Mouse (Mus musculus) left cerebral cortex, postnatal 36 days (tissue): ENCODE results near the gene Egfl7. TPM values are rescaled to one million over a fixed set of nuclear protein-coding genes. Genes with fewer than 3 reads are reported as not detected.

Experiments
- DNase-seq, 2 experiments: peaks; one replicate each; pipeline ENCODE4 v3.0.0; 2021 to 2022; ENCODE audit warnings: low spot score in 2 of 2, mixed read lengths in 1 of 2
- intact Hi-C: fragments of 180-260 bp; cut with DNase I; formaldehyde crosslinking; loops from one replicate; pipeline ENCODE4 v1.15.1; 2025
- total RNA-seq, 2 experiments: library from RNA; stranded (reverse); gene quantifications; 2 replicates each; pipeline ENCODE4 v1.2.3; 2021

The Egfl7 gene
- total RNA-seq, 2 experiments from 2014 or later, result 61.6 to 85.2 TPM

- intact Hi-C loops, result no loop called here
- no peak for DNase-seq
Observed at GRCm38 (mm10) chr2:26589284-26589683, 9.5 kb downstream of the Egfl7 start.

- no peak for DNase-seq
- intact Hi-C loops, result no loop called here
Observed at GRCm38 (mm10) chr2:26590282-26590681, 10.5 kb downstream of the Egfl7 start.

- intact Hi-C loops, result no loop called here
- DNase-seq, result no peak
Observed at GRCm38 (mm10) chr2:26590962-26591361, 11.1 kb downstream of the Egfl7 start.

- DNase-seq, result no peak
- intact Hi-C loops, result no loop called here
Observed at GRCm38 (mm10) chr2:26591416-26591815, 11.6 kb downstream of the Egfl7 start.

- intact Hi-C loops, result no loop called here
Observed at GRCm38 (mm10) chr2:26593211-26594021, 13.6 kb downstream of the Egfl7 start.

GRCm38 (mm10) chr2:26594022-26594346, 14.2 kb downstream of the Egfl7 start:
- no peak for DNase-seq
- intact Hi-C loops, result no loop called here

More at GRCm38 (mm10) chr2:26593211-26594021, 13.6 kb downstream of the Egfl7 start:
- no peak for DNase-seq

- DNase-seq, result no peak
- intact Hi-C loops, result no loop called here
Observed at GRCm38 (mm10) chr2:26594461-26594933, 14.7 kb downstream of the Egfl7 start.

GRCm38 (mm10) chr2:26594934-26595724, 15.3 kb downstream of the Egfl7 start:
- intact Hi-C loops, result no loop called here
- no peak for DNase-seq

GRCm38 (mm10) chr2:26595725-26596435, 16.1 kb downstream of the Egfl7 start:
- intact Hi-C loops, result no loop called here

GRCm38 (mm10) chr2:26596898-26597297, 17.1 kb downstream of the Egfl7 start:
- intact Hi-C loops, result no loop called here

More at GRCm38 (mm10) chr2:26595725-26596435, 16.1 kb downstream of the Egfl7 start:
- DNase-seq, result no peak

GRCm38 (mm10) chr2:26597810-26598209, 18.0 kb downstream of the Egfl7 start:
- intact Hi-C loops, result no loop called here
- no peak for DNase-seq

More at GRCm38 (mm10) chr2:26596898-26597297, 17.1 kb downstream of the Egfl7 start:
- no peak for DNase-seq

- intact Hi-C loops, result no loop called here
- no peak for DNase-seq
Observed at GRCm38 (mm10) chr2:26598462-26598861, 18.6 kb downstream of the Egfl7 start.

- intact Hi-C loops, result no loop called here
- DNase-seq, result no peak
Observed at GRCm38 (mm10) chr2:26599965-26600364, 20.2 kb downstream of the Egfl7 start.

GRCm38 (mm10) chr2:26600664-26601063, 20.9 kb downstream of the Egfl7 start:
- no peak for DNase-seq
- intact Hi-C loops, result no loop called here

GRCm38 (mm10) chr2:26601595-26601994, 21.8 kb downstream of the Egfl7 start:
- intact Hi-C loops, result no loop called here
- DNase-seq, result no peak

- no peak for DNase-seq
- intact Hi-C loops, result no loop called here
Observed at GRCm38 (mm10) chr2:26602631-26603030, 22.8 kb downstream of the Egfl7 start.

- DNase-seq, result no peak
- intact Hi-C loops, result no loop called here
Observed at GRCm38 (mm10) chr2:26603159-26603558, 23.3 kb downstream of the Egfl7 start.

- intact Hi-C loops, result no loop called here
- DNase-seq, result peak in 1 of 2 experiments; percentile 18
Observed at GRCm38 (mm10) chr2:26603720-26604671, 24.2 kb downstream of the Egfl7 start, which contains the start of gene Agpat2. Gene Agpat2 (minus strand): TSS chr2:26604417.

- intact Hi-C loops, result no loop called here
Observed at GRCm38 (mm10) chr2:26605331-26605730, 25.5 kb downstream of the Egfl7 start.

More at GRCm38 (mm10) chr2:26605331-26605730, 25.5 kb downstream of the Egfl7 start:
- no peak for DNase-seq
